Mouse (Mus musculus) limb, embryonic 12.5 days (tissue): ENCODE data around the gene Irf5. TPM values are rescaled to one million over a fixed set of nuclear protein-coding genes. Genes with fewer than 3 reads are reported as not detected.

Experiments
- ATAC-seq: fragments of 200-750 bp; cut with Nextera tagmentation; 2 replicates; pipeline ENCODE4 v1.8.0; 2017; ENCODE audit warnings: low read depth, moderate TSS enrichment; ENCODE audit not compliant: insufficient number of reproducible peaks, insufficient read depth, low FRiP score, low TSS enrichment
- H3K27ac ChIP-seq: fragments of 300-500 bp; sonication (generic); 2 replicates; pipeline ENCODE4 v1.5.1; 2016; ENCODE audit warnings: mild to moderate bottlenecking, moderate library complexity
- H3K27me3 ChIP-seq: fragments of 300-500 bp; sonication (generic); 2 replicates; pipeline ENCODE4 v1.6.1; 2016; ENCODE audit warnings: mild to moderate bottlenecking, moderate library complexity
- H3K36me3 ChIP-seq: fragments of 300-500 bp; sonication (generic); 2 replicates; pipeline ENCODE4 v1.6.1; 2016; ENCODE audit warnings: mild to moderate bottlenecking, moderate library complexity
- H3K4me1 ChIP-seq: fragments of 300-500 bp; sonication (generic); replicated peaks from 2 replicates; pipeline ENCODE4 v1.6.1; 2016
- H3K4me2 ChIP-seq: fragments of 300-500 bp; sonication (generic); 2 replicates; pipeline ENCODE4 v1.6.1; 2016; ENCODE audit warnings: mild to moderate bottlenecking, moderate library complexity
- H3K4me3 ChIP-seq: fragments of 300-500 bp; sonication (generic); replicated peaks from 2 replicates; pipeline ENCODE4 v1.5.1; 2016; ENCODE audit warnings: mild to moderate bottlenecking
- H3K9ac ChIP-seq: fragments of 300-500 bp; sonication (generic); replicated peaks from 2 replicates; pipeline ENCODE4 v1.6.1; 2016; ENCODE audit warnings: mild to moderate bottlenecking, moderate library complexity
- H3K9me3 ChIP-seq: fragments of 300-500 bp; sonication (generic); 2 replicates; pipeline ENCODE4 v1.6.1; 2016; ENCODE audit warnings: mild to moderate bottlenecking, moderate library complexity
- WGBS: fragments of 180-500 bp; shearing (Covaris S2); methylation state at CpG from one replicate; pipeline ENCODE4 v1.1.7; 2016; 5-methylcytosine and 5-hydroxymethylcytosine counted together
- polyA plus RNA-seq: library from polyadenylated mRNA; unstranded; fragments of >200 nt; fragmentation: Nextera tagmentation; extraction: Ambion mirVana; gene quantifications from 2 replicates; pipeline ENCODE4 v1.2.1, GENCODE M21; 2016

Irf5 gene
- polyA plus RNA-seq, 1 experiment from 2014 or later, result 1.7 TPM

DNA sequence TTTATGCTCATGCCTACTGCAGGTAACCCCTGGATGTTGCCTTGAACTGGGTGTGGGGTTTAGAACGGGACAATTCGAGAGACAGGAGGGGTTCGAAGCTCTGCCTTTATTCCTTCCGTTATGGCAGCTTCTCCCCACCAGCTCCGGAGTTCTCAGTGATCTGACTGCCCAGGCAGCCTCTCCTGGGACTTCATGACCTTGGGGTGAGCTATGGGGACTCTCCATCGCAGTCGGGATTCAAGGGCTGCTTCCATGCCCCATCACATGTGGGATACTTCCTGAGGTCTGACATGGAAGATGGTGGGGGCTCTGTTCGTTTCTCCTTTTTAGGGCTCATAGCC is 1.7 kb downstream of the Irf5 start:
- H3K27me3 ChIP-seq, result peaks cover 56% of the 10 kb centered on the region
- H3K9me3 ChIP-seq, result no peaks in the 10 kb centered on the region
- ATAC-seq, result no peak
- peak overlapping the region; percentile 65; the same call in 1 of the 2 replicates for H3K4me3 ChIP-seq
- 18% methylated on average over 8 of the region's 8 CpGs for WGBS
- no peaks in the 10 kb centered on the region for H3K36me3 ChIP-seq
- peak overlapping the region; percentile 99 for H3K4me2 ChIP-seq
- peaks cover 16% of the 10 kb centered on the region for H3K4me1 ChIP-seq
- no peak overlapping the region for H3K27ac ChIP-seq
- no peak overlapping the region for H3K9ac ChIP-seq

DNA sequence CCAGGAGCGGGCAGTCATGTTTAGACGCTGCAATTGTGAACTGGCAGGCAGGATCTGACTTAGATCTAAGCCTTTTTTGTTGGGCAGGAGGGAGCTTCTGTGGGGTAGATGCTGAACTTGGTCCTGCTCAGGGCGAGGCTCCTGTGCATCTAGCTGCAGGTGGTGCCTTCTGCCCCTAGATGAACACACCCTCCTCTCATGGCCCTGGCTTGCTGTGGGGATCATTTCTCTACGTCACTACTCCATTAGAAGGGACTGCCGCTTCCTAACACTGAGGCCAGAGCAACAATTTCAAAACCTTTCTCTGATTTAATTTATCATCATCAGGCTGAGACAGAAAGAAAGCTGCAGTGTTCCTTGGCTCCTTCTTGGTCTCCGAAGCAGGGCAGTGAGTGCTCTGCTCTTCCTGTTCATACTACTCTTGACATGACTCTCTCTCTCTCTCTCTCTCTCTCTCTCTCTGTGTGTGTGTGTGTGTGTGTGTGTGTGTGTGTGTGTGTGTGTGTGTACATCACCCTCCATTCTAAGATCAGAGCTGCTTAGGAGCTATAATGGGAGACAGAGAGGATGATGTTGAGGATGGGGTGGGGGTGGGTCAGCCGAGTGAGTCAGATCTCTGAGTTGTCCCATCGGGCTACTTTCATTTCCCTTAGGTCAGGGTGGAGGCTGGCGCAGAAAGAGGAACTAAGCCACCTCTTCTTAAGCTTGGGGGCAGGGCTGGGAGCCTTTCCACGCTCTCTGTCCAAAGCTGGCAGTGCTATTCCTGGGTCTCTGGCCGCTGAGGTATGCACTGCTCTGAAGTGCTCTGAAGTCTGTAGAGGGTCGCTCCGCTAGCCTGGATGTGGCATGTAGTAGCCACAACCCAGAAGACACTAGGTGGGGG is 2.4 kb downstream of the Irf5 start:
- 34% methylated on average over 13 of the region's 13 CpGs for WGBS
- ATAC-seq, result no peak

DNA sequence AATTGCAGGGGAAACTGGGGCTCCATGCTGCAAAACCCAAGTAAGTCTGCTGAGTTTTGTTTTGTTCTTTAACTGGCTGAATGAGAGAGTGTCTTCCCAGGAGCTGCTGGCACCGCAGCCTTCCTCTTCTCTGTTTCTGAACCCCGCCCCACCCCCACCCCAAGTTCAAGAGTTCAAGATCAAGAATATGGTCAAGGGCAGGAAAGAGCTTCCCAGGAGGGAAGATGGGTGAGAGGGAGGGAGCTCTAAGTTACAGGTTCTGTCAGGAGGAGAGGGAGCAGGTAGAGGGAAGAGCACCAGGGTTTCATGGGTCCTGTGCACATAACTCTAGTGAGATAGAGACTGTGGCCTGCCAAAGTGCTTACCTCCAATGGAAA is 3.0 kb downstream of the Irf5 start:
- H3K27me3 ChIP-seq, result peaks cover 56% of the 10 kb centered on the region
- no peak for ATAC-seq
- no peaks in the 10 kb centered on the region for H3K36me3 ChIP-seq
- no peak overlapping the region for H3K4me2 ChIP-seq
- H3K4me1 ChIP-seq, result peaks cover 16% of the 10 kb centered on the region
- 38% methylated on average over 2 of the region's 2 CpGs for WGBS
- no peak overlapping the region for H3K9ac ChIP-seq
- H3K9me3 ChIP-seq, result no peaks in the 10 kb centered on the region
- H3K27ac ChIP-seq, result no peak overlapping the region
- no peak overlapping the region for H3K4me3 ChIP-seq

More for the DNA sequence above, 2.4 kb downstream of the Irf5 start:
- Histone ChIP-seq H3K4me1 (peaks cover 16% of the 10 kb centered on the region), H3K27ac (no peak overlapping the region), H3K36me3 (no peaks in the 10 kb centered on the region), H3K9ac (no peak overlapping the region), H3K27me3 (peaks cover 56% of the 10 kb centered on the region), H3K4me3 (no peak overlapping the region), H3K9me3 (no peaks in the 10 kb centered on the region), H3K4me2 (0 out of 2 replicates have a peak overlapping the region, but pooled peaks have one; percentile 99)

DNA sequence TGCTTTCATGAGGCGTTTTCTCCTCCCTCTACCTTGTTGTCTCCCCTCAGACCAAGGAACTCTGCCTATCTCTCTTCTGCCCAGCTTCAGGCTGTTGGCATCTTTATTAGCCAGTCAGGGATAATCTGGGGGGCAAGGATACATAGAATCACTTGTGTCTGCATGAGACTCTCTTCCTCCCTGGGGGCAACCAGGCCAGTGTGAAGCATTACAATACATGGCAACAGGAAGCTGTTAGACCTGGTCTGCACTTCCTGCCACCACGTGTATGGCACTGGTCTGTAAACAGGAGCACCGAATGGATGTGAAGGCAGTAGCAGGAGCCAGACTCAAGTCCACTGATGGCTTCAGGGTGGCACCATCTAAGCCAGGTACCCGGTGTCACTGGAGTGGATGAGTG is 3.6 kb downstream of the Irf5 start:
- 60% methylated on average over 4 of the region's 4 CpGs for whole genome bisulfite sequencing

DNA sequence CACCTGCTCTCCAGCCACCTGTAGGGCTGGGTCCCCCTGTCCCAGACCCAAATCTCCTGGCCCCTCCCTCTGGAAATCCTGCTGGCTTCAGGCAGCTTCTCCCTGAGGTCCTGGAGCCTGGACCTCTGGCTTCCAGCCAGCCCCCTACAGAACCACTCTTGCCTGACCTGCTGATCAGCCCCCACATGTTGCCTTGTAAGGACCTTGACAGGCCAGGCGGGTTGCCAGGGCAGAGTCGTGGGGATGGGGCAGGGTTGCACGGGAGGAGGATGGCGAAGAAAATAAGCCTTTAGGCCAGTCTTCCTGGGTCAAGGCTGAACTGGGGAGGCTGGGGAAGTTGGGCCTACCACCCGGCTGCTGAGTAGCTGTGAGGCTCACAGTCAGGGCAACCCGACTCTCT is 8.9 kb downstream of the Irf5 start:
- ATAC-seq, result no peak
- Histone ChIP-seq H3K27ac (no peak overlapping the region), H3K27me3 (peaks cover 9% of the 10 kb centered on the region), H3K9ac (no peak overlapping the region), H3K9me3 (no peaks in the 10 kb centered on the region), H3K4me3 (no peak overlapping the region), H3K4me1 (no peaks in the 10 kb centered on the region), H3K4me2 (no peak overlapping the region), H3K36me3 (peaks cover 26% of the 10 kb centered on the region; the same call in 1 of the 2 replicates)
- 73% methylated on average over 6 of the region's 6 CpGs for WGBS

More for the DNA sequence above, 3.6 kb downstream of the Irf5 start:
- Histone ChIP-seq H3K9ac (no peak overlapping the region), H3K4me2 (no peak overlapping the region), H3K27ac (no peak overlapping the region), H3K4me1 (peaks cover 16% of the 10 kb centered on the region), H3K27me3 (peaks cover 56% of the 10 kb centered on the region), H3K36me3 (no peaks in the 10 kb centered on the region), H3K4me3 (no peak overlapping the region), H3K9me3 (no peaks in the 10 kb centered on the region)
- no peak for ATAC-seq

DNA sequence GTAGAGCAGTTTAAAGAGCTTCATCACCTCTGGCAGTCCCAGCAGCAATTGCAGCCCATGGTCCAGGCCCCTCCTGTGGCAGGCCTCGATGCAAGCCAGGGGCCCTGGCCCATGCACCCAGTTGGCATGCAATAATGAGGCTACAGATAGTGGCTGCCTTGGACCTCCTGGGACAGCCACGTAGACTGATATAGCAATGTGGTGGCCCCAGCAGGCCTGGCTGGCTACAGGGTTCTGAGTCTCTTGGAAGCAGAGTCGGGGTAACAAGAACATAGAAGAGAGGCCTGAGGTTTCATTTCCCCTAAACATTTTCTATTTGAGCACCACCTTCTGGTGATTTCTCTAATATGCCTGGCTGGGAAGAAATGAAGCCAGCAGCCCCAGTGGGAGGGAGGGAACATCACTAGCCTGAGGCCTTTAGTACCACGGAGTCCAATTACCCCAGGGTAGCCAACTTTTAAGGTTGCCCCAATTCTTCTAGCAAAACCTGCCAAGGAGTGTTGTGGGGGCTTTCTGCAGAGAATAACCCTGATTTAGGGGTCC is 10.3 kb downstream of the Irf5 start:
- no peak overlapping the region for H3K4me2 ChIP-seq
- 74% methylated on average over 4 of the region's 4 CpGs for WGBS
- H3K4me3 ChIP-seq, result no peak overlapping the region
- H3K27ac ChIP-seq, result no peak overlapping the region
- no peak for ATAC-seq
- no peak overlapping the region for H3K9ac ChIP-seq
- H3K36me3 ChIP-seq, result peaks cover 38% of the 10 kb centered on the region
- H3K9me3 ChIP-seq, result no peaks in the 10 kb centered on the region
- H3K4me1 ChIP-seq, result no peaks in the 10 kb centered on the region
- no peaks in the 10 kb centered on the region for H3K27me3 ChIP-seq

DNA sequence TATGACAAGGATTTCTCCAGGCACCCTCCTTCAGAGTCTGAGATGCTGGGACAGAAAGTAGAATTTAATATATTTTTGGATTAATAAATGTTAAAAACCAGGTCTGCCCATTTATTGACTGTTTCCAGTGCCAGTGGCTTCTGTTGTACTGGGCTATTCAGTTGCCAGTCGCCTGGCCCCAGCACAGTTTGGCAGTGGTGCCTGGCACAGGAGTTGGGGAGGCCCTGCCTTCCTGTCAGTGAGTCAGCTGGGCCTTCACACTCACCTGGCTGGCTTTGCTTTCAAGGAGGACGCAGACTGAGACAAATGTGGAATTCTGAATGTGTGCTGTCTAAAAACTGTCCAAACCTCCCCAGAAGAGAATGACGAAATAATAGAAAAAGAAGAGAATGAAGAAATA is 10.8 kb downstream of the Irf5 start:
- no peak for ATAC-seq
- Histone ChIP-seq H3K27me3 (no peaks in the 10 kb centered on the region), H3K4me3 (no peak overlapping the region), H3K9ac (no peak overlapping the region), H3K4me1 (no peaks in the 10 kb centered on the region), H3K9me3 (no peaks in the 10 kb centered on the region), H3K27ac (no peak overlapping the region), H3K36me3 (peaks cover 43% of the 10 kb centered on the region), H3K4me2 (no peak overlapping the region)
- WGBS, result 76% methylated on average over 3 of the region's 3 CpGs

DNA sequence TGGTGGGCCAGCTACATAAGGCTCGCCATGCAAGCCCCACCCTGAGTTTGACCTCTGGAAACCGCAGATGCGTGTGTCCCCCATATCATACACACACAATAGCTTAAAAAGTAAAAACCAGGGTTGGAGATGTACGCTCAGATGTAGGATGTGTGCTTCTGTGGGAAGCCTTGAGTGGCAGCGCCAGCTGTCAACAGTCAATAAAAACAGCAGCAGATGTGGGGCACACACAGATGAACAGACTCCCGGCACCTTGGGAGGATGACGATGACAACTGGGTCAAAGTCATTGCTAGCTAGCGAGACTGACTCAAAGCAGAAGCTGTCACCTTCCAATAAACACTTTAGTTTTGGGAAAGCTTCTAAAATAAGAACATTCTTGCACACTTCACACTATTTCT is 13.1 kb downstream of the Irf5 start:
- Histone ChIP-seq H3K27ac (no peak overlapping the region), H3K4me3 (no peak overlapping the region), H3K4me2 (no peak overlapping the region), H3K36me3 (peaks cover 64% of the 10 kb centered on the region), H3K9ac (no peak overlapping the region), H3K9me3 (no peaks in the 10 kb centered on the region), H3K27me3 (no peaks in the 10 kb centered on the region), H3K4me1 (no peaks in the 10 kb centered on the region)
- ATAC-seq, result no peak
- WGBS, result 82% methylated on average over 8 of the region's 8 CpGs

DNA sequence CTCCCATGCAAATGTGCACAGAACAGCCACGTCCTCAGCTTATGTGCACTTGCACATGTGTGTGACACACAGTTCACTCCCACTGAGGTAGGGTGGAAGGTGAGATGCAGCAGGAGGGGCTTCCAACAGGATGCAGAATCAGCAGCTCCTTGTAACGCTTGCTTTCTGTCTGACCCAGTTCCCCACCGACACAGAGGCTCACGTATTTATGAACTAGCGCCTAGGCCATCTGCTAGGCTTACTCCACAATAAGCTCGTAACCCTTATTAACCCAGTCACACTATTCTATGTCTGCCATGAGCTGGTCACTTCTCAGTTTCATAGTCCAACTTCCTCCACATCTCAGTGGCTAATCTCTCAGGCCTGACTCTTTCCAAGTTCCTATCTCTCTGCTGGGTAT is 13.8 kb downstream of the Irf5 start:
- WGBS, result 78% methylated on average over 6 of the region's 6 CpGs
- Histone ChIP-seq H3K4me1 (no peaks in the 10 kb centered on the region), H3K4me2 (no peak overlapping the region), H3K27ac (no peak overlapping the region), H3K9ac (no peak overlapping the region), H3K27me3 (no peaks in the 10 kb centered on the region), H3K4me3 (no peak overlapping the region), H3K36me3 (peaks cover 71% of the 10 kb centered on the region), H3K9me3 (peaks cover 4% of the 10 kb centered on the region)
- no peak for ATAC-seq

DNA sequence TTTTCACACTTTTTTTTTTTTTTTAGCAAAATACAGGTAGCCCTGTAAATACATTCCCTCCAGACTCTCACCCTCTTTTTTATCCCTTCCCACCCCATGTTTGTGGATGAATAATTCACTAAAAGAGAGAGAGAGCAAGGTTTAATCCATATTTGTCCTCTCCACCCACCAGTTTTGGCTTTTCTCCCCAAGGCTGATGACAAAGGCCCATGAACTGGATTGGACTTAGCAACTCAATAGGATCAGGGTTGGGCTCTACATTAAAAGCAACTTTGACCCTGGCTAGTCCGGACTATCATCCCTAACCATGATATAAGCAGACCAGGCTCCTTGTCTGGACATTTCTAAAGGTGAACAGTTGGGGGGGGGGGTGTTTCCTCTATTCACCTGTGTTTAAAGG is 14.5 kb downstream of the Irf5 start:
- H3K4me2 ChIP-seq, result no peak overlapping the region
- peaks cover 77% of the 10 kb centered on the region for H3K36me3 ChIP-seq
- H3K4me3 ChIP-seq, result no peak overlapping the region
- H3K9me3 ChIP-seq, result peaks cover 5% of the 10 kb centered on the region
- WGBS, result 89% methylated on average over 1 of the region's 1 CpGs
- H3K4me1 ChIP-seq, result no peaks in the 10 kb centered on the region
- H3K27me3 ChIP-seq, result no peaks in the 10 kb centered on the region
- ATAC-seq, result no peak
- no peak overlapping the region for H3K9ac ChIP-seq
- no peak overlapping the region for H3K27ac ChIP-seq

DNA sequence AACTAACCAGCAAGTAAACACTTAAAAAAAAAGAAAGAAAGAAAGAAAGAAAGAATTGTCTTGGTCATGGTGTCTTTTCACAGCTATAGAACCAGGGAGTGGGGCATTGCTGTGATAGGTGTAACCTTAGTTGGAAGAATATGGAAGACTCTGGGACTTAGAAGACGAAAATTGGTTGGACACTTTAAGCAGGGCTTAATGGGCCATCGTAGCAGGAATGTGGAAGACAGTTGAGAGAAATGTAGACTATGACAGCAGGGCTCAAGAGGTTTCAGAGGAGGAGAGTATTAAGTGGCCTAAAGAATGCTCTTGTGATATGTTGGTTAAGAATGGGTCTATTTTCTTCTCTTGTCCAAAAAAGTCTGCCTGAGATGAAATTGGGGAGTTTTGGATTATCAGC is 19.2 kb downstream of the Irf5 start:
- Histone ChIP-seq H3K36me3 (peaks cover 92% of the 10 kb centered on the region), H3K9ac (no peak overlapping the region), H3K4me3 (no peak overlapping the region), H3K4me2 (no peak overlapping the region), H3K27ac (no peak overlapping the region), H3K9me3 (peaks cover 5% of the 10 kb centered on the region), H3K4me1 (no peaks in the 10 kb centered on the region), H3K27me3 (no peaks in the 10 kb centered on the region)
- 94% methylated on average over 2 of the region's 2 CpGs for WGBS
- ATAC-seq, result no peak

DNA sequence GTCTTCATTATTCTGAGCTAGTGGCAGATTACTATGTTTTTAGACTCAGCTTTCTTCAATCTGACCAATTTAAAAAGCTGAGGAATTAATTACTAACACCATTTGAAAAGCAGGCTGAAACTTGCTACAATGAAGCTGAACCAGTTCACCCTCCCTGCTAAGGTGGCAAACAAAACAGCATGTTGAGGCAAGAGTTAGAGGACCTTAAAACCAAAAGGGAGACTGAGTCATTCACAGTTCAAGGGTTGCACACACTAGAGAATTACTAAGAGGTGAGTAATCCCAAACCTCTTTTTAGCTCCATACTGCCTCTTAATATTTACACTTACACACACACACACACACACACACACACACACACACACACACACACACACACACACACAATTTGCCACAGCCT is 21.2 kb downstream of the Irf5 start:
- no peak for ATAC-seq
- Histone ChIP-seq H3K9ac (no peak overlapping the region), H3K27me3 (no peaks in the 10 kb centered on the region), H3K36me3 (peaks cover 95% of the 10 kb centered on the region), H3K4me1 (no peaks in the 10 kb centered on the region), H3K27ac (no peak overlapping the region), H3K4me3 (no peak overlapping the region), H3K9me3 (peaks cover 5% of the 10 kb centered on the region), H3K4me2 (no peak overlapping the region)
